Mouse (Mus musculus): Measurements from ENCODE around the gene Plxnb1. TPM values are rescaled to one million over a fixed set of nuclear protein-coding genes. Genes with fewer than 3 reads are reported as not detected.

The Plxnb1 gene
- total and polyA plus RNA-seq, 3 experiments = under 0.01 TPM; not detected in 2

DNA sequence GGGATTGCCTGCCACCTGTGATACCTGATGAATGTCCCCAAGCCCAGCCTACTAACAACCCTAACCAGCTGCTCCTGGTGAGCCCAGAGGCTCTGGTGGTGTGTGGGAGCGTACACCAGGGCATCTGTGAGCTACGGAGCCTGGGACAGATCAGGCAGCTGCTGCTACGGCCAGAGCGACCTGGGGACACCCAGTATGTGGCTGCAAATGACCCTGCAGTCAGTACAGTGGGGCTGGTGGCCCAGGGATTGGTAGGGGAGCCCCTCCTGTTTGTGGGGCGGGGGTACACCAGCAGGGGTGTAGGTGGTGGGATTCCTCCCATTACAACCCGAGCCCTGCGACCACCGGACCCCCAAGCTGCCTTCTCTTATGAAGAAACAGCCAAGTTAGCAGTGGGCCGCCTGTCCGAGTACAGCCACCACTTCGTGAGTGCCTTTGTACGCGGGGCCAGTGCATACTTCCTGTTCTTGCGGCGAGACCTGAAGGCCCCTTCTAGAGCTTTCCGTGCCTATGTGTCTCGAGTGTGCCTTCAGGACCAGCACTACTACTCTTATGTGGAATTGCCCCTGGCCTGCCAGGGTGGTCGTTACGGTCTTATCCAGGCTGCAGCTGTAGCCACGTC lies 5.2 kb downstream of the Plxnb1 start:
- peaks cover 0 to 5% of the 10 kb centered on the region in 2 experiments; a peak in 1 of 4 replicates for H3K4me1 ChIP-seq (ENCODE audit: control insufficient read depth in 1 of 2, insufficient read depth in 2 of 2)
- H3K4me2 ChIP-seq (ENCODE audit: insufficient read depth, low read depth, poor library complexity, severe bottlenecking) = no peak overlapping the region
- TF ChIP-seq CTCF (conservative IDR thresholded peaks at IDR 0.05 in 1 of 2, IDR thresholded peaks at IDR 0.05 in 1 of 2; ENCODE audit: low read depth in 2 of 2, low read length in 2 of 2) (no peak), SMC3 (IDR thresholded peaks at IDR 0.05; ENCODE audit: low read depth, low read length) (no peak), ZMIZ1 (IDR thresholded peaks at IDR 0.05; ENCODE audit: low read depth, low read length) (no peak), USF1 (IDR thresholded peaks at IDR 0.05; ENCODE audit: low read depth, low read length) (no peak), TBP (conservative IDR thresholded peaks at IDR 0.05; ENCODE audit: low read depth, low read length) (no peak), MAX (IDR thresholded peaks at IDR 0.05; ENCODE audit: low read length) (no peak), RCOR1 (conservative IDR thresholded peaks at IDR 0.05; ENCODE audit: low read depth, low read length) (no peak), PAX5 (IDR thresholded peaks at IDR 0.05; ENCODE audit: low read length) (no peak)
- no peaks in the 10 kb centered on the region for H3K9me3 ChIP-seq (replicated peaks; ENCODE audit: low read length)
- no peak overlapping the region for H3K9ac ChIP-seq (ENCODE audit: insufficient read depth, low read depth)
- no peaks in the 10 kb centered on the region for H3K36me3 ChIP-seq (replicated peaks in 1 of 2; ENCODE audit: control insufficient read depth in 1 of 2, insufficient read depth in 1 of 2, low read length in 1 of 2)
- no peak overlapping the region for H3K4me3 ChIP-seq (replicated peaks in 1 of 3; ENCODE audit: low read depth in 2 of 3, low read length in 2 of 3, poor library complexity in 1 of 3)
- peaks cover 95% of the 10 kb centered on the region for H3K27me3 ChIP-seq (replicated peaks)
- H3K79me2 ChIP-seq (replicated peaks; ENCODE audit: control insufficient read depth, extremely low read depth, insufficient read depth, poor library complexity, severe bottlenecking) = no peaks in the 10 kb centered on the region
- in situ Hi-C loops (cut with MboI; ENCODE audit: low pct_ligation_motif_present, low pct_unique_long_range_greater_than_20kb, low sequenced_read_pairs) = no loop called here
- no peak for DNase-seq (ENCODE audit: extremely low read depth)
- dilution Hi-C loops (cut with MboI; ENCODE audit: extremely low pct_ligation_motif_present, extremely low pct_unique_long_range_greater_than_20kb, low sequenced_read_pairs) = no loop called here
- H3K27ac ChIP-seq (ENCODE audit: insufficient read depth, low read depth) = no peak overlapping the region

- H3K9ac ChIP-seq (ENCODE audit: insufficient read depth, low read depth) = no peak overlapping the region
- H3K27me3 ChIP-seq (replicated peaks) = peaks cover 95% of the 10 kb centered on the region
- no peaks in the 10 kb centered on the region for H3K4me1 ChIP-seq (ENCODE audit: control insufficient read depth in 1 of 2, insufficient read depth in 2 of 2)
- no peak for TF ChIP-seq CTCF (conservative IDR thresholded peaks at IDR 0.05 in 1 of 2, IDR thresholded peaks at IDR 0.05 in 1 of 2; ENCODE audit: low read depth in 2 of 2, low read length in 2 of 2)
- TF ChIP-seq ZMIZ1 (IDR thresholded peaks at IDR 0.05; ENCODE audit: low read depth, low read length) = no peak
- no peak for TF ChIP-seq SIN3A (IDR thresholded peaks at IDR 0.05; ENCODE audit: low read length)
- no peak for TF ChIP-seq POLR2AphosphoS2 (IDR thresholded peaks at IDR 0.05; ENCODE audit: low read depth, low read length)
- H3K27ac ChIP-seq (ENCODE audit: insufficient read depth, low read depth) = no peak overlapping the region
- H3K9me3 ChIP-seq (replicated peaks; ENCODE audit: low read length) = no peaks in the 10 kb centered on the region
- no peak for DNase-seq (ENCODE audit: extremely low read depth)
- H3K79me2 ChIP-seq (replicated peaks; ENCODE audit: control insufficient read depth, extremely low read depth, insufficient read depth, poor library complexity, severe bottlenecking) = no peaks in the 10 kb centered on the region
- dilution Hi-C loops (cut with MboI; ENCODE audit: extremely low pct_ligation_motif_present, extremely low pct_unique_long_range_greater_than_20kb, low sequenced_read_pairs) (no loop called here), in situ Hi-C loops (cut with MboI; ENCODE audit: low pct_ligation_motif_present, low pct_unique_long_range_greater_than_20kb, low sequenced_read_pairs) (no loop called here)
- no peak overlapping the region for H3K4me3 ChIP-seq (replicated peaks in 1 of 3; ENCODE audit: low read depth in 2 of 3, low read length in 2 of 3, poor library complexity in 1 of 3)
- no peaks in the 10 kb centered on the region for H3K36me3 ChIP-seq (replicated peaks in 1 of 2; ENCODE audit: control insufficient read depth in 1 of 2, insufficient read depth in 1 of 2, low read length in 1 of 2)
- H3K4me2 ChIP-seq (ENCODE audit: insufficient read depth, low read depth, poor library complexity, severe bottlenecking) = no peak overlapping the region
Measured at GRCm38 (mm10) chr9:109101933-109102445, 6.8 kb downstream of the Plxnb1 start.

GRCm38 (mm10) chr9:109102541-109102940 lies 7.4 kb downstream of the Plxnb1 start:
- no peak overlapping the region for H3K27ac ChIP-seq (ENCODE audit: insufficient read depth, low read depth)
- in situ Hi-C loops (cut with MboI; ENCODE audit: low pct_ligation_motif_present, low pct_unique_long_range_greater_than_20kb, low sequenced_read_pairs) = no loop called here
- peaks cover 94% of the 10 kb centered on the region for H3K27me3 ChIP-seq (replicated peaks)
- no peaks in the 10 kb centered on the region for H3K9me3 ChIP-seq (replicated peaks; ENCODE audit: low read length)
- TF ChIP-seq POLR2AphosphoS2 (IDR thresholded peaks at IDR 0.05; ENCODE audit: low read depth, low read length) (no peak), KAT2A (IDR thresholded peaks at IDR 0.05; ENCODE audit: insufficient replicate concordance, low read length) (no peak), ZC3H11A (IDR thresholded peaks at IDR 0.05; ENCODE audit: low read depth, low read length) (no peak), BHLHE40 (IDR thresholded peaks at IDR 0.05; ENCODE audit: low read depth, low read length) (no peak), MYC (IDR thresholded peaks at IDR 0.05; ENCODE audit: low read depth, low read length) (no peak), CHD1 (IDR thresholded peaks at IDR 0.05; ENCODE audit: low read depth, low read length) (no peak), POLR2A (IDR thresholded peaks at IDR 0.05; ENCODE audit: low read depth, low read length) (no peak), TBP (conservative IDR thresholded peaks at IDR 0.05; ENCODE audit: low read depth, low read length) (no peak), ZNF384 (IDR thresholded peaks at IDR 0.05; ENCODE audit: low read depth, low read length) (no peak), MAX (IDR thresholded peaks at IDR 0.05; ENCODE audit: low read length) (no peak), USF1 (IDR thresholded peaks at IDR 0.05; ENCODE audit: low read depth, low read length) (no peak), SIN3A (IDR thresholded peaks at IDR 0.05; ENCODE audit: low read length) (no peak), TCF12 (IDR thresholded peaks at IDR 0.05; ENCODE audit: low read depth, low read length) (no peak), CHD2 (IDR thresholded peaks at IDR 0.05; ENCODE audit: low read length) (no peak), NELFE (IDR thresholded peaks at IDR 0.05; ENCODE audit: low read depth, low read length) (no peak), EP300 (IDR thresholded peaks at IDR 0.05; ENCODE audit: low read length) (no peak), USF2 (conservative IDR thresholded peaks at IDR 0.05; ENCODE audit: low read depth, low read length) (no peak), RAD21 (IDR thresholded peaks at IDR 0.05; ENCODE audit: low read depth, low read length) (no peak), MAFK (IDR thresholded peaks at IDR 0.05; ENCODE audit: insufficient replicate concordance, low read length) (no peak), HCFC1 (IDR thresholded peaks at IDR 0.05; ENCODE audit: low read depth, low read length) (no peak)
- H3K79me2 ChIP-seq (replicated peaks; ENCODE audit: control insufficient read depth, extremely low read depth, insufficient read depth, poor library complexity, severe bottlenecking) = no peaks in the 10 kb centered on the region
- no peak overlapping the region for H3K4me2 ChIP-seq (ENCODE audit: insufficient read depth, low read depth, poor library complexity, severe bottlenecking)
- dilution Hi-C loops (cut with MboI; ENCODE audit: extremely low pct_ligation_motif_present, extremely low pct_unique_long_range_greater_than_20kb, low sequenced_read_pairs) = no loop called here
- H3K36me3 ChIP-seq (replicated peaks in 1 of 2; ENCODE audit: control insufficient read depth in 1 of 2, insufficient read depth in 1 of 2, low read length in 1 of 2) = no peaks in the 10 kb centered on the region
- H3K4me3 ChIP-seq (replicated peaks in 1 of 3; ENCODE audit: low read depth in 2 of 3, low read length in 2 of 3, poor library complexity in 1 of 3) = no peak overlapping the region
- no peak overlapping the region for H3K9ac ChIP-seq (ENCODE audit: insufficient read depth, low read depth)
- no peaks in the 10 kb centered on the region for H3K4me1 ChIP-seq (ENCODE audit: control insufficient read depth in 1 of 2, insufficient read depth in 2 of 2)
- no peak for DNase-seq (ENCODE audit: extremely low read depth)

All from CH12.LX (cell line).